Mouse (Mus musculus): ENCODE data around the gene Sox10. TPM values are rescaled to one million over a fixed set of nuclear protein-coding genes. Genes with fewer than 3 reads are reported as not detected.

Gene Sox10
- polyA plus RNA-seq, 1 experiment: 0.75 TPM

DNA sequence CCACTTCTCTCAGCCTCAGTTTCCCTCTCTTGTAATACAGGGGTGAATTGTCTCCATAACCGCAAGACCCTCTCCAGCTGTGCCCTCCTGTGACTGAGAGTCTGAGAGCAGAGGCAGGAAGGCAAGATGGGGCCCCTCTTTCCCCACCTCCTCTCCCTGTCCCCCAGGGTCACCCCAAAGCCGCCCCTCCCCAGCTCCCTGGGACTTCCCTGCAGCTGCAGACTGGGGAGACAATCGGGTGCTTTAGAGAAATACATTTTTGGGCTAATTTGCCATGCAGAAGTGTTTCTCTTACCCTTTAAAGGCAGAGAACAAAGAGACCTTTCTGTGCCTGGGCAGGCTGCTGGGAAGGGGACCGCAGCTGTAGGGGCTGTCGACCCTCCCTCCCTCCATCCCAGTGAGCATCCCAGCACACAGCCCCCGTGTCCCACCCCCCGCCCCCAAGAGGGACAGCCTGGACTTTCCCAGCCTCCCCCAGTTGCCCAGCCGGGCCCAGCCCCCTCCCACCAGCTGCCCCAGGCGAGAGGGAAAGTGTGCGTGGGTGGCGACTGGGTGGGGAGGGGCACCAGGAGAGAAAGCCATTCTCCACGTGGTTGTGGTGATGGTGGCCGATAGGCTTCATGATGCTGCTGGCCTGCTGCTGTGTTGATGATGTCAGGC, 36.6 kb upstream of the Sox10 start:
- no peak overlapping the region for H3K27ac ChIP-seq (ENCODE audit: insufficient read depth, low read depth, low read length)
- 37% methylated on average over 12 of the region's 13 CpGs for WGBS
- H3K4me3 ChIP-seq (ENCODE audit: insufficient read depth, low read depth, low read length): no peak overlapping the region
- DNase-seq: no peak
- H3K4me1 ChIP-seq (ENCODE audit: control insufficient read depth, insufficient read depth, low read length): no peaks in the 10 kb centered on the region
- no peaks in the 10 kb centered on the region for H3K27me3 ChIP-seq (replicated peaks; ENCODE audit: control insufficient read depth, insufficient read depth, low read length)
- no peaks in the 10 kb centered on the region for H3K36me3 ChIP-seq (ENCODE audit: control insufficient read depth, insufficient read depth, low read length)
- TF ChIP-seq POLR2A (IDR thresholded peaks at IDR 0.05; ENCODE audit: low read depth, low read length) (no peak), CTCF (conservative IDR thresholded peaks at IDR 0.05; ENCODE audit: insufficient read depth, insufficient read length, low read depth, low read length) (no peak)

DNA sequence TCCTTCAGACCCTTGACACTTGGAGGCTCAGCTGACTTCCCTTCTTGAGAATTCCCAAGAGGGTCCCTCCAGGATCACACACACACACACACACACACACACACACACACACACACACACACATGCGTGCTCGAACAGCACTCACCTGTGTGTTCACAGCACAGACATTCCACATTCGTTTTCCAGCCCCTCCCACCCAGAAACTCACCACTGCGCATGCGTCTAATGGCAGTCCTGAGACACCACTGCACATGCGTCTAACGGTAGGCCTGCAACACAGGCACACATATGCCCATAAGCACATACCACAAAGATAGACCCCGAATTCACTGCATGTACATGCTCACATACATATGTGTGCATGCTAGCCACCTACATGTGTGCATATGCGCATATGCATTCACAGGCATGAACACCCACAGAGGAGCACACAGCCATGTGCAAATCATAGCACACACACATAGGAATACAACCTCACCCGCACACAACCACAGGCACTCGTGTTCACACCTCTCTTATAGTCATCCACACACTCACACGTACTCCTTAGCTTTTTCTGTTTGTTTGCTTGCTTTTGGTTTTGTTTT, 34.4 kb upstream of the Sox10 start:
- no peak overlapping the region for H3K27ac ChIP-seq (ENCODE audit: insufficient read depth, low read depth, low read length)
- H3K4me3 ChIP-seq (ENCODE audit: insufficient read depth, low read depth, low read length): no peak overlapping the region
- DNase-seq: no peak
- H3K4me1 ChIP-seq (ENCODE audit: control insufficient read depth, insufficient read depth, low read length): no peaks in the 10 kb centered on the region
- WGBS: 93% methylated on average over 12 of the region's 12 CpGs
- H3K36me3 ChIP-seq (ENCODE audit: control insufficient read depth, insufficient read depth, low read length): no peaks in the 10 kb centered on the region
- H3K27me3 ChIP-seq (replicated peaks; ENCODE audit: control insufficient read depth, insufficient read depth, low read length): no peaks in the 10 kb centered on the region
- no peak for TF ChIP-seq CTCF (conservative IDR thresholded peaks at IDR 0.05; ENCODE audit: insufficient read depth, insufficient read length, low read depth, low read length)
- no peak for TF ChIP-seq POLR2A (IDR thresholded peaks at IDR 0.05; ENCODE audit: low read depth, low read length)

DNA sequence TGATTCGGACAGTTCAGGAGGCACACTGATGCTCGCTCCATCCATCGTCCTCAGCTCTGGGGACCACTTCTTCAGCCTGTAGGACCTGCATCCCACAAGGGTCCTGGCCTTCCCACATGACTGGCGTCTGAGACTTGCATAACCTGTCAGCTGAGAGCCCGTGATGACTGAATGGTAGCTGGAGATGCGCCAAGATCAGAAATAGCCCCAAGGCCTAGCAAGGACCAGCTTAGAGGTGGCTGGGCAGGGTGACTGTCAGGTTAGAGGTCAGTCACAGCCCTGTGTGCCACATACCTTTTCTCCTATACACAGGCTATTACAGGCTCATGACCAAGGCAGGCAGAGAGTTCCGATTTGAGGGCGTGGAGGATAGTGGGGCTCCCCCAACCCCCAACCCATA, 30.5 kb upstream of the Sox10 start:
- TF ChIP-seq POLR2A (IDR thresholded peaks at IDR 0.05; ENCODE audit: low read depth, low read length) (no peak), CTCF (conservative IDR thresholded peaks at IDR 0.05; ENCODE audit: insufficient read depth, insufficient read length, low read depth, low read length) (no peak)
- WGBS: 75% methylated on average over 8 of the region's 8 CpGs
- H3K4me3 ChIP-seq (ENCODE audit: insufficient read depth, low read depth, low read length): no peak overlapping the region
- no peak for DNase-seq
- H3K4me1 ChIP-seq (ENCODE audit: control insufficient read depth, insufficient read depth, low read length): no peaks in the 10 kb centered on the region
- H3K27me3 ChIP-seq (replicated peaks; ENCODE audit: control insufficient read depth, insufficient read depth, low read length): no peaks in the 10 kb centered on the region
- H3K27ac ChIP-seq (ENCODE audit: insufficient read depth, low read depth, low read length): no peak overlapping the region
- no peaks in the 10 kb centered on the region for H3K36me3 ChIP-seq (ENCODE audit: control insufficient read depth, insufficient read depth, low read length)

DNA sequence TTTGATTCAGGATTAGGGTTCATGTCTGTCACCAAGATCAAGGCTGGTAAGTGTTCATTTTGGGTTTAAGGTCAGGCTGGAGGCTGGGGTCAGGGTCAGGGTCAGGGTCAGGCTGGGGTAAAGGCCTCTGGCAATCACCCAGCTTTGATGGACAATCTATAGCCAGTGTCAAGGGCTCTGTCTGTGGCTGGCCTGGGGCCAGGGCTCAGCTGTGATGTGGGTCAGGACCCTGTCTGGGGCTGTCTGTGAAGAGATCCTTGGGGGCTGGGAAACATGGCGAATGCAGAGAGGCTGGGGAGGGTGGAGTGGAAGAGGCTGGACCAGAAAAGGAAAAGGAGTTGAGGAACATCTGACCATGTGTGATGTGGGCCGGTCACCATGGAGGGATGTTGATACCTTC, 29.9 kb upstream of the Sox10 start:
- no peak overlapping the region for H3K4me3 ChIP-seq (ENCODE audit: insufficient read depth, low read depth, low read length)
- no peak overlapping the region for H3K27ac ChIP-seq (ENCODE audit: insufficient read depth, low read depth, low read length)
- no peak for TF ChIP-seq POLR2A (IDR thresholded peaks at IDR 0.05; ENCODE audit: low read depth, low read length)
- TF ChIP-seq CTCF (conservative IDR thresholded peaks at IDR 0.05; ENCODE audit: insufficient read depth, insufficient read length, low read depth, low read length): no peak
- no peaks in the 10 kb centered on the region for H3K36me3 ChIP-seq (ENCODE audit: control insufficient read depth, insufficient read depth, low read length)
- no peaks in the 10 kb centered on the region for H3K4me1 ChIP-seq (ENCODE audit: control insufficient read depth, insufficient read depth, low read length)
- DNase-seq: no peak
- WGBS: 90% methylated on average over 2 of the region's 2 CpGs
- no peaks in the 10 kb centered on the region for H3K27me3 ChIP-seq (replicated peaks; ENCODE audit: control insufficient read depth, insufficient read depth, low read length)

DNA sequence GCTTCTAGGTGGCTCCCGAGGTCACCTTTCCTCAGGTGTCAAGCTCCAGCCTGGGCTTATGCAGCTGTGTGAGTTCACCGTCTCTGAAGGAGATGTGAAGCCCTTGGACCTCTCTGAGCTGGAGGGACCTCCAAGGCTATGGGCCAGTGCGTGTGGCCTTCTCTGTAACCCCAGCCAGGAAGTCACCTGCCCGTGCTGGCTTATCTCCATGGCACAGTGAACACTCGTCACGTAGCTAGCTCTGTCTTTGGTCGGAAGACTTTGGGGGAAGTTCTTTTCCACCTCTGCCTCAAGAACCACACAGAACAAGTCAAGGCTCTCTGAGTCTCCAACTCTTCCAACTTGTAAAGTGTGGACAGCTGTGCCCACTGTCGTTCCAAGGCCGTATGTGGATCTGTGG, 29.0 kb upstream of the Sox10 start:
- Histone ChIP-seq H3K36me3 (ENCODE audit: control insufficient read depth, insufficient read depth, low read length) (no peaks in the 10 kb centered on the region), H3K4me1 (ENCODE audit: control insufficient read depth, insufficient read depth, low read length) (no peaks in the 10 kb centered on the region), H3K4me3 (ENCODE audit: insufficient read depth, low read depth, low read length) (no peak overlapping the region), H3K27me3 (replicated peaks; ENCODE audit: control insufficient read depth, insufficient read depth, low read length) (no peaks in the 10 kb centered on the region), H3K27ac (ENCODE audit: insufficient read depth, low read depth, low read length) (no peak overlapping the region)
- WGBS: 76% methylated on average over 9 of the region's 9 CpGs
- TF ChIP-seq POLR2A (IDR thresholded peaks at IDR 0.05; ENCODE audit: low read depth, low read length): no peak
- TF ChIP-seq CTCF (conservative IDR thresholded peaks at IDR 0.05; ENCODE audit: insufficient read depth, insufficient read length, low read depth, low read length): no peak
- DNase-seq: no peak

DNA sequence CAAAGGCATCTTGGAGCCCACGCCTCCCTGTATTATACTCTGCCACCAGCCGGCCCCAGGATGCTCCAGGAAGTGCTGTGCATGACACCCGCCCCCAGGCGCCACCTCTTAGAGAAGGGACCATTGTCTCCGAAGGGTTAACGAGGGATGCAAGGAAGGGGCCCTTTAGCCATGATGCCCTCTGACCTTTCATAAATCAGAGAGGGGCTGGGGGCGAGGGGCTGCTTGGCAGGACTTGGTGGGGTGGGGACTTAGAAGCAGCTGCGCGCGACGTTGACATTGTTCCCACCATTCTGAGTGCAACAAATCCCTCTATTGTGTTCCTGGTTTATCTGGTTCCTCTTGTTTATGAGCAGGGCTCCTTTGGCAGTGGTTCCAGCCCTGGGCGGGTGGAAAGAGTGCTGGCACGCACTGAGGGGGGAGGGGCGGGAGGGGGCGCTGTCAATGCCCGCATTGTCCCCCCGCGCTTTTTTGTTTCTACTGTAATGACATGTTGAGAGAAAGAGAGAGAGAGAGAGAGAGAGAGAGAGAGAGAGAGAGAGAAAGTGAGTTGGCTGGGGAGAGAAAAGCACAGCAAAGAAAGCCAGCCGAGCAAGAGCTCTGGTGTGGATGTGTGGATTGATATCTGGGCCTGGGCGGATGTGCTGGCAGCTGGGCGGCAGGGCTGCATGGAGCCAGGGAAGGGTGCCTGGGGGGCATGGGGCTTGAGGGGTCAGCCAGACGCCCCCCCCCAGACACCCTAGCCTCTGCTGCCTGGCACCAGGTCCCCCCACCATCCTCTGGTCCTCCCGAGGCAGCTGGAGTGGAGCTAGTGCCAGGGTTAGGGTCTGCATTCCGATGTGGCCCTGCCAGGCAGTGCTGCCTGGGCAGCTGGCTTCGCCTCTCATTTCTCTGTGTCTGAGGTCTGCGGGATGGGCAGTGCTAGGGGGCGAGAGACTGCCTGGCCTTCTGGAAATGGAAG, 28.1 kb upstream of the Sox10 start:
- no peak for TF ChIP-seq POLR2A (IDR thresholded peaks at IDR 0.05; ENCODE audit: low read depth, low read length)
- TF ChIP-seq CTCF (conservative IDR thresholded peaks at IDR 0.05; ENCODE audit: insufficient read depth, insufficient read length, low read depth, low read length): no peak
- 44% methylated on average over 27 of the region's 27 CpGs for WGBS
- H3K27me3 ChIP-seq (replicated peaks; ENCODE audit: control insufficient read depth, insufficient read depth, low read length): no peaks in the 10 kb centered on the region
- H3K27ac ChIP-seq (ENCODE audit: insufficient read depth, low read depth, low read length): no peak overlapping the region
- DNase-seq: no peak
- H3K4me3 ChIP-seq (ENCODE audit: insufficient read depth, low read depth, low read length): no peak overlapping the region
- no peaks in the 10 kb centered on the region for H3K36me3 ChIP-seq (ENCODE audit: control insufficient read depth, insufficient read depth, low read length)
- no peaks in the 10 kb centered on the region for H3K4me1 ChIP-seq (ENCODE audit: control insufficient read depth, insufficient read depth, low read length)

DNA sequence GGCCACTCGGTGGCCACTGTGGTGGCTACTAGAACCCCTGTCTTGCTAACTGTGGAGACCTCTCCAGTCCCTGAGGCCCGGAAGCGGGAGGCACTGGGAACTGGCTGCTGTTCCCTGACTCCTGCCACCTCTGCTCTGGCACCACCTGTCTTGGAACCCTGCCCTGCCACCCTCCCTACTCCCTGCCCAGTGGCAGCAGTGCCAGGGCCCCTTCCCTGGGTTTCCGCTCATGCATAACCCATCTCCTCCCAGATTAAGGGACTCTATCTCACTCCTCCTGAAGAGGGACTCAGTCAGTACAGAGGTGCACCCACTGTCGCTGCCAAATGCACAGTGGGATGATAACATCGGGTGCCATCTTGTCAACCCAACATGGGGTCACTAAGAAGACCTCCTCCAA, 27.4 kb upstream of the Sox10 start:
- H3K4me3 ChIP-seq (ENCODE audit: insufficient read depth, low read depth, low read length): no peak overlapping the region
- H3K27ac ChIP-seq (ENCODE audit: insufficient read depth, low read depth, low read length): no peak overlapping the region
- DNase-seq: no peak
- H3K27me3 ChIP-seq (replicated peaks; ENCODE audit: control insufficient read depth, insufficient read depth, low read length): no peaks in the 10 kb centered on the region
- no peaks in the 10 kb centered on the region for H3K36me3 ChIP-seq (ENCODE audit: control insufficient read depth, insufficient read depth, low read length)
- no peaks in the 10 kb centered on the region for H3K4me1 ChIP-seq (ENCODE audit: control insufficient read depth, insufficient read depth, low read length)
- WGBS: 82% methylated on average over 6 of the region's 6 CpGs
- no peak for TF ChIP-seq CTCF (conservative IDR thresholded peaks at IDR 0.05; ENCODE audit: insufficient read depth, insufficient read length, low read depth, low read length)
- TF ChIP-seq POLR2A (IDR thresholded peaks at IDR 0.05; ENCODE audit: low read depth, low read length): no peak
